Mouse (Mus musculus): ENCODE measurements around the gene Fbln7.

Gene Fbln7

DNA sequence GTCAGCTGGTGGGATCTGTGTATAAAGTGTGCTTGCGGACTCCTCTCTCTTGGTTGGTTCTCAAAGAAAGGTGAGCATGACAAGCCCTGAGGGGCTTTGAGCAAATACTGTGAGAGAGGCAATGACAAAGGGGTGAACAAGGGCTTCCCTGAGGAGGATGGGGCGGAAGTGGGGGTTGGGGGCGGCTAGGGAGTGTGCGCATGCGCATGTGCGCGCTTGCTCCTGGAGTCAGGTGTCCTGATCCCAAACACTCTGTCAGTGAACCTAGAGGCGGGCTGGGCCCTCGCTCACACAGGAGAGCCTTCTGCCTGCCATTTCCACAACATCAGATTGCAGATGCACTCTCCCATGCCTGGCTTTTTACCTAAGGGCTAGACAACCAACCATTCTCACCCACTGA, 9.5 kb downstream of the Fbln7 start:
- DNase-seq (ENCODE audit: low spot score) = no peak

- no peak for DNase-seq (ENCODE audit: low spot score)
Measured at GRCm38 (mm10) chr2:128875526-128875925, 12.7 kb downstream of the Fbln7 start.

DNA sequence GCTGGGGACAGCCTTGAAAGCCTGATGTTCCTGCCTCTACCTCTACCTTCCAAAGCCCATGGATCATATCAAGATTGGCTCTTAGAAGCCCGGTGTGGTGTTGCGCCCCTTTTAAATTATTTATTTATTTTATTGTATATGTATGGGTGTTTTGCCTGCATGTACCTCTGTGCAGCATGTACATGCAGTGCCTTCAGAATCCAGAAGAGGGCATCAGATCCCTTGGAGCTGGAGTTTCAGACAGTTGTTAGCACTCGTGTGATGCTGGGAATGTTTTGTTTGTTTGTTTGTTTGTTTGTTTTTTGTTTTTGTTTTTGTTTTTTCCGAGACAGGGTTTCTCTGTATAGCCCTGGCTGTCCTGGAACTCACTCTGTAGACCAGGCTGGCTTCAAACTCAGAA, 18.5 kb downstream of the Fbln7 start:
- no peak for DNase-seq (ENCODE audit: low spot score)

GRCm38 (mm10) chr2:128885225-128885811, 22.5 kb downstream of the Fbln7 start:
- DNase-seq (ENCODE audit: low spot score) = no peak

DNA sequence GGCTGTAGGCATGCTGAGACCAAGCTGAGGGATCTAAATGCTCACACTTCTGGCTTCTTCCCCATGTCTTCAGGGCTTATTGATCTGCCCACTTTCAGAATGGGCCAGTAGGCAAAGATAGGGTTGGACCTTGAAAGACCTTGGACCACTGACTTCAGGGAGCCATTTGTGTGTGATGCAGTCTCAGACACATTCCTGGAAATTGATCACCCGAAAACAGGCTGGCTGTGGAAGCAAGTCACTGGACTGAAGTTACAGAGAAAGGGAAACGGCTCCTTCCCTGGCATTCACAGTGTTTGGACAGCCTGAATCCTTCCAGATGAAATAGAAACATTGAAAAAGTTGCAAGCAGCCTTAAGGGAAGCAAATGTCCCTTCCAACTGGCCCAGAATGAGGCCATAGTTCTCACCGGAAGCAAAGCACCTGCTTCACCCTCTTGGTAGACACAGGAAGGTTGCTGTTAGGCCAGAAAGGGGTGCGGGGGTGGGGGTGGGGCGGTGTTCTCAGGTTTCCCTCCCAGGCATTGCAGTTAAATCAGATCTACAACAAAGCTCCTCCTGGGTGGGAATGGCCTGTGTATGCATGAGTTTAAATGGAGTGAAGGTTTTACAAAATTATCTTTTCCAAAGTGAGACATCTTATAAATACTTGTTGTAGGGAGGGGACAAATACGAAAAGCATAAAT, 25.2 kb downstream of the Fbln7 start:
- DNase-seq (ENCODE audit: low spot score) = no peak

DNA sequence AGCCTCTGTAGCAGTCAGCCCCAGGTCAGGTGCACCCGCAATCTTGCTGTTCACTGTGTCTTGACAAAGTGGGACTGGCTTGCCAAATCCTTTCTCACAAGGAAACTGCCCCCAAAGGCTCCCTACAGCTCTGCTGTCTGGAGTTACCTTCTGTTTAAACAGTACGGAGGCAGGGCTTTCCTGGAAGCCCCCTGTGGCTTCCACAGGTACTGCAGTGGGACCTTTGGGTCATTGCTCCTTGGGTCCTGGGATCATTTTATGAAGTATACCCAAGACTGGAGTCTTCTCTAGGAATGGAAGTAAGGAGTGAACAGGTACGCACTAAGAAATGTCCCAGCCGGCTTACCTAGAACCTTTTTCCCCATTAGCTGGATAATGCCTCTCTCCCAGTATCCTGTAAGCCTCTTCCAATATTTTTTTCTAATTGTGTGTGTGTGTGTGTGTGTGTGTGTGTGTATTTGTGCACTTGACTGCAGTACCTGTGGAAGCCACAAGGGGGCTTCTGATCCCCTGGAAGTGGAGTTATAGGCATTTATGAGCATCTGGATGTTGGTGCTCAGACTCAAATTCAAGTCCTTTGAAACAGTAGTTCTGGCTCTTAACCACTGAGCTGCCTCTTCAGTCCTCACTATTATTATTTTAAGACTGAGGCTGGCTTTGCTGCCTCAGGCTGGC, 28.0 kb downstream of the Fbln7 start:
- no peak for DNase-seq (ENCODE audit: low spot score)

GRCm38 (mm10) chr2:128892180-128892721, 29.5 kb downstream of the Fbln7 start:
- no peak for DNase-seq (ENCODE audit: low spot score)

GRCm38 (mm10) chr2:128902843-128903242, 40.1 kb downstream of the Fbln7 start:
- no peak for DNase-seq (ENCODE audit: low spot score)

GRCm38 (mm10) chr2:128903661-128904060, 40.9 kb downstream of the Fbln7 start:
- no peak for DNase-seq (ENCODE audit: low spot score)

- DNase-seq (ENCODE audit: low spot score) = no peak
Measured at GRCm38 (mm10) chr2:128914978-128915377, 52.2 kb downstream of the Fbln7 start.

GRCm38 (mm10) chr2:128916528-128916927, 53.7 kb downstream of the Fbln7 start:
- no peak for DNase-seq (ENCODE audit: low spot score)

DNA sequence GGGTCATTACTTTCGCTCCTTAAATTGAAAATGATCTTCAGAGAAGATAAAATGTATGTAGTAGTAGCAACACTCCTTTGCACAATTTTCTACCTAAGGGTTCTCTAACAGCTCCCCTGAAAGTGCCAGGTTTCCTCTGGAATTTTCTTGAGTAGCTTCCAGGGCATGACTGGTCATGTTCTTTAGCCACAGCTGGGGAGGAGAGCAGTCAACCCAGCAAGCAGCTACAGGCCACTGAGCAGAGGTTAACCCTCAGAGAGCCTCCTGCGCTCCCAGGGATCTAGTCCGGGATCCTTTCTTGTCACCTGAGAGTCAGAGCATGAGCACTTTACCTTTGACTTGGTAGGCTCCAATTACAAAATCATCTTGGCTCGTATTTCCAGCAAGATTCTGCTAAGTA, 62.0 kb downstream of the Fbln7 start:
- DNase-seq (ENCODE audit: low spot score) = no peak

DNA sequence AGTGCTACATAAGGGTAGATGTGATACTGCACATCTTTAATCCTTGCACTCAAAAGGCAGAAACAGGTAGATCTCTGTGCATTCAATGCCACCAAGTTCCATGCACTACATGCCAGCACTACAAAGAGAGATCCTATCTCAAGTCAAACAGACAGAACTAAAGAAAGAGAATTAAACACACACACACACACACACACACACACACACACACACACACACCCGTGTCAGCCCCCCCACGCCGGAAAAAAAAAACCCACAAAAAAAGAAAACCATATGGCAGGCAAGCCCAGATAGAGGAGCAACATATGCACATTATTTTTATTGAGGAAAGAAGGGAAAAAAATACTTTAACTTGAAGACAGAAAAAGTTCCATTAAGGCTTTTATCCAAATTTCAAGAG, 65.7 kb downstream of the Fbln7 start:
- no peak for DNase-seq (ENCODE audit: low spot score)

GRCm38 (mm10) chr2:128930704-128931103, 67.9 kb downstream of the Fbln7 start:
- no peak for DNase-seq (ENCODE audit: low spot score)

DNA sequence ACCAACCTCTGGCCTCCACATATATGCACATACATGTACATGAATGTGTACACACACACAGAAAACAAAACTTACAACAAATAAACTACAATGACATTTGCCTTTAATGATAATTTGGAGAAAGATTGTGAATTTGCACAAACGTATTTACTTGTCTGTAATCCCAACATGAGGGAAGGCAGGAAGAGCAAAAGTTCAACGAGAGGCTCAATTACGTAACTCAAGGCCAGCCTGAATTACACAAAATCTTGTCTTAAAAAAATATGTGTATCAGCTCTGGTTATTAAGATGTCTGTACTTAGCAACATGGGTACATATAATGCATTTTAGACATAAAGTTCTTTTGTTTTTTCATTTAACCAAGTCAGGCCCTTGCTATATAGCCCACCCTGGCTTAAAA, 73.5 kb downstream of the Fbln7 start:
- DNase-seq (ENCODE audit: low spot score) = no peak

GRCm38 (mm10) chr2:128943538-128944528, 81.1 kb downstream of the Fbln7 start, which contains the start of gene Zc3h8:
TSS of gene Zc3h8 (minus strand) at chr2:128944077.
- DNase-seq (ENCODE audit: low spot score) = peak; percentile 97

All from MN1 (cell line).